Mouse (Mus musculus): Measurements from ENCODE around the gene Ston2.

Ston2 gene

GRCm38 (mm10) chr12:91787959-91788437 lies at the start of gene Ston2:
TSS of gene Ston2 (minus strand) at chr12:91788387.
- DNase-seq (ENCODE audit: low read depth, low spot score): no peak

DNA sequence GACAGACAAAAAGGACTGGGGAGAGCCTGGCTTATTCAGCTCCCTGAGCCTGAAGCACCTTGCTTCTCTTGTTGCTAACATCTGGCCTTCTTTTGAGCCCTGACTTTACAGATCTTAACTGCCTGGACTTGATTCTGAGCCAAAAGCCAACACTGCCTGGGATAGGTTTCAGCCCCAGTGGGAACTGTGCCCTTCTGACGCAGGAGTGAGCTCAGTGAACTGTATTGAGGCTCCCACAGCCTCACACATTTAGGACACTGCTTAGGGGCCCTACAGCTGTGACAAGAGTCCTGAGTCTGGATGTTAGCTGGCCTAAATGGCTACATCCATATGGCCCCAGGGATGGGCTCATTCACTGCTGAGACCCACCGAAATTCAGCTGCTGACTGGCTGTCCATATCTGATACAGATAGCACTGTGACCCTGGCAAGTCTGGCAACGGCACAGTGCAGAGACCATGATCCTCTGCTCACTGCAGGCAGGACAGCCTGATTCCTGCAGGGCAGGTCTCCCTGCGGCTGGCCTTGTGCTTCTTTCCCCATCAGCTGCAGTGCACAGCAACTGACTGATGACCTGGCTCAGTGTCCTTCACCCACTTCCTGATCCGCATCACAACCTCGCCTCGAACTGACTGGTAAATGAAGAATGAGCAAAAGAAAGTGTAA lies 49.3 kb upstream of the Ston2 start:
- DNase-seq (ENCODE audit: low read depth, low spot score): no peak

- DNase-seq (ENCODE audit: low read depth, low spot score): no peak
Measured at GRCm38 (mm10) chr12:91833939-91834333, 45.7 kb upstream of the Ston2 start.

DNA sequence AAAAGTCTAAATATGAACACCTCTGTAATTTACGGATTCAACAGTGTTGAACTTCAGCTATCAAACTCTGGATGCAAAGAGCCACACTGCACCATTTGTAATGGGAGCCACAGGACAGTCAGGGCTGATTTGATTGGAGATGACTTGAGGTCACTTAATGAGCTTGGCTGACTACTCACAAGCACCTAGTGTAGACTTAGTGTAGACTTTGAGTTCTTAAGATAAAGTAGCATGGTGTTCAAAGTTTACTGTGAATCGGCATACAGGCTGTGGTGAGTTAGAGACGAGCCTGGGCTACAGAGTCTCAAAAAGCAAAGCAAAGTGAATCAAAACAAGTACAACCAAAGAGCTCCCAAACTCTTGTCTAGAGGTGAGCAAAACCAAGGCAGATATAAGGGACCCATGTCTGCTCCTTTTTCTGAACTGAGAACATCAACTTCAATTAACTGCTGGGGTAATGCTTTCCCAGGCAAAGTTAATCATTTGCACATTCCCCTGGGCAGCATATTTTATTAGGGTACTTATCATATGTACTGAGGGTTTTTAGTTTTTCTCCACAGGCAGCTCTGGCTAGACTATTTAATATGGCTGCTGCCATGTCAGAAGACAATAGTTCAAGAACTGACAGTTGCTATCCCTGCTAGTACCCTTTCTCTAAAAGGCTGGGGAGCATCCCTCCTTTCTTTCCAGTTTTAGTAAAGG lies 45.2 kb upstream of the Ston2 start:
- DNase-seq (ENCODE audit: low read depth, low spot score): no peak

GRCm38 (mm10) chr12:91831410-91831809 lies 43.2 kb upstream of the Ston2 start:
- DNase-seq (ENCODE audit: low read depth, low spot score): no peak

DNA sequence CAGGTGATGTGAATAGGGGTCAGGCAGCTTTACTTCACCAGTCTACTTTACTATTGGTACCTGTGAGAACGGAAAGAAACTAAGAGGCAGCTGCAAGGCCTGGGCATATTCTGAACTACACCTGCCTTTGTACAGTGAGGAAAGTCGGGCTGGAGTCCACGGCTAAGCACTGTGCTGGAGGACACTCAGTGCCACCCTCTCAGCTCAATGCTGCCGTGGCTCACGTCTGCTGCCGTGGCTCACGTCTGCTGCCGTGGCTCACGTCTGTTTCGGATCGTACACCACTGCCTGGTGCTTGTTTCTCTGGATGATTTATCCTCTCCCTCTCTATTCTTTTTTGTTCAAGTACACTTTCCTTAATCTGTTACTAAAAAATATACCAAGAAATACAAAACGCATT lies 32.3 kb upstream of the Ston2 start:
- no peak for DNase-seq (ENCODE audit: low read depth, low spot score)

DNA sequence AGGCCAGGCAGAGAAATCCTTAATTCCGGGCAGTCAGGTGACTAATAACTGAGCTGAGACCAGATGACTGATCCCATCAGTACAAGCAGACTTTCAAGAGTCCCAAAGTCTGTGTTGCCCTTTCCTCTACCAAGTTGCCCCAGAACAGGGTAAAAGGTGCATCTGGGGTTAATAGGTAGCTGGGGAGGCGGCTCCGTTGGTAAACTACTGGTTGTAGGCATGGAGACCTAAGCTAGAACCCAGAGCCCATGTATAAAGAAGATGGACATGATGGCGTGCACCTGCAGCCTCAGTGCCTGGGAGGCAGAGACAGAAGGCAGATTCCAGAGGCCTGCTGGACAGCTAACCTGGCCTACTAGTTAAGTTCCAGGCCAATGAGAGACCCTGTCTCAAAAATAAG lies 30.5 kb upstream of the Ston2 start:
- DNase-seq (ENCODE audit: low read depth, low spot score): no peak

- DNase-seq (ENCODE audit: low read depth, low spot score): peak; percentile 65
Measured at GRCm38 (mm10) chr12:91815990-91816389, 27.8 kb upstream of the Ston2 start.

GRCm38 (mm10) chr12:91815552-91815951 lies 27.4 kb upstream of the Ston2 start:
- no peak for DNase-seq (ENCODE audit: low read depth, low spot score)

GRCm38 (mm10) chr12:91808911-91809310 lies 20.7 kb upstream of the Ston2 start:
- DNase-seq (ENCODE audit: low read depth, low spot score): no peak

- no peak for DNase-seq (ENCODE audit: low read depth, low spot score)
Measured at GRCm38 (mm10) chr12:91807761-91808160, 19.6 kb upstream of the Ston2 start.

- no peak for DNase-seq (ENCODE audit: low read depth, low spot score)
Measured at GRCm38 (mm10) chr12:91807095-91807494, 18.9 kb upstream of the Ston2 start.

DNA sequence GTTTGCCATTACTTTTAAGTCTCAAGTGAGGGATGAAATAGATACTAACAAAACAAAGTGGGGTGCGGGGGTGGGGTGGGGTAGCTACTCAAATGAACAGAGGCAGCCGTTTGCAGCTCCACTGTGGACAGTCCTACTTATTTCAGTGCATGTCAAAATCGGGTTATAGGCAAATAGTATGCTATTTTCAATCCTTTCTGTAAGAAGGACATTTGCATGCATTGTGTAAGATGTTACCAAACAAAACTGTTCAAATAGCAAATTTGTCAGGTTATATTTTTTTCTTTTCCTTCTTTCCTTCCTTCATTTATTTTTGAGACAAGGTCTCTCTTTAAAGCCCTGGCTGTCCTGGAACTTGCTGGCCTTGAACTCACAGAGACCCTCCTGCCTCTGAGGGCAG lies 16.1 kb upstream of the Ston2 start:
- no peak for DNase-seq (ENCODE audit: low read depth, low spot score)

DNA sequence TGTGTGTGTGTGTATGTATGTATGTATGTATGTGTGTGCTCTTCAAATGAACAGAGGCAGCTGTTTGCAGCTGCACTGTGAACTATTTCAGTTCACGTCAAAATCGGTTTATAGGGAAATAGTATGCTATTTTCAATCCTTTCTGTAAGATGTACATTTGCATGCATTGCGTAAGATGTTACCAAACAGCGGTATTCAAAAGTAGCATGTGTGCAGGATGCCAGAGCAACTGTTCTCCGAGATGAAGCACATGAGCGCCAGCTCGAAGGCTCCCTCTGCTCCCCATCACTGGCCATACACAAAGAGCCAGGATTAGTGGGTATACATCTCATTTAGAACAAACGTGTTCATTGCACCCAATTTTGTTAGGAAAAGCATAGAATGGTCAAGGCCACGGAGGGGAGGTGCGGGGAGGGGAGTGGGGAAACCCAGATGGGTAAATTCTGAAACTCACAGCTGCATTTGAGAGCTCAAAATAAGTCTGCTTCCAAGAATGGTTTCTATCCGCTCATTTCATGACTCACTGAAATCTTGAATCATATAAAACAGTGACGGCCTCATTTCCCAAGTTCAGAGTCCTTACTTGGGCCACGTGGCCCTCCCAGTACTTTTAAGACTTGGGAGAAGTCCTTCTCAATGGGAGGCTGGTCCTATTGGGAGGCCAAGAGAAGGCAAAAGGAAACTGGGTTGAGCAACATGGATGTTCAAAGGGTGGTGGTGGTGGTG lies 15.2 kb upstream of the Ston2 start:
- no peak for DNase-seq (ENCODE audit: low read depth, low spot score)

DNA sequence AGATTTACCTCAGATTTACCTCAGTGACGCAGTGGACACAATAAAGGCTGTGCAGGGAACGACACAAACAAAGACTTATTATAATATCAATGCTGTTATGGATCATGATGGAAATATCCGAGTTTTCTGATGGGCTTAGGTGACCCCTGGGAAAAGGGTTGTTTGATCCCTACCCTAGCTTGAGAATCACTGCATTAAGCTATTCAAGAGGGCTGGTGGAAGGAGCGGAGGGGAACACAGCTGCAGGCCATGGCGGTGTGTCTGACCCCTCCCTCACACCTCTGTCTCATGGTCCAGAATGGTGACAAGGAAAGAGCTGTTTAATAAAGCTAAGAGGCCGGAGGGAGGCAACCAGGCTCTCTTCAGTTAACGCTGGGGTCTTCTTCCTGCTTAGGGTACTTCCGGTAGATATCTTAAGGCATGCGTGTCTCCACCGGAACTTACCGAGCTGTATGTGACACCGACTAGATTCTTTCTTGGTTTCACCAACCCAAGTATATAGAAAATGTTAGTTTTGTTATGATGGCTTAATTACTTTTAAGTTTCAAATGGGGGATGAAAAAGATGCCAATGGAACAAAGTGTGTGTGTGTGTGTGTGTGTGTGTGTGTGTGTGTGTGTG lies 14.5 kb upstream of the Ston2 start:
- no peak for DNase-seq (ENCODE audit: low read depth, low spot score)

DNA sequence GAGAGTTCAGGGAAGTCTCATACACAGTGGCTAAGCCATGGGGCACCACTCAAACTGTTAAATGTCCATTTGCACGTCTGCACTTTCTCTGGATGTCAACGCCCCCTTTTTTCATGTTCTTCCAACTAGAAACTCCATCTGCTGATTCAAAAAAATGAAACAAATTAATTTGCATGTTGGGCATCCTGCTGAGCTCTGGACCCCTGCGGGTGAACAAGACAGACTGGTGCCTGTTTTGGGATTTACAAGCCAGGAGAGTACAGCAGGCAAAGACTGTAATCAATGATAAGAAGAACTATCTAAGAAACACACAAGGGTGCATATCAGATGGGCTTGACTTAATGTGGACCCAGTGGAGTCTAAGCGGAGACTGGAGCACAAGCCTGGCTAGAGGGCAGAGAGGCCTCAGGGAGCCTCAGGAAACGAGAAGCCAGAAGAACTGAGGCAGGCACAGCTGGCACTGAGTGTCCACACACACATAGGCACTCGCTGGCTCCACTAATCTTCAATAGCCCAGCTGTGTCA lies 12.7 kb upstream of the Ston2 start:
- no peak for DNase-seq (ENCODE audit: low read depth, low spot score)

GRCm38 (mm10) chr12:91799821-91800335 lies 11.7 kb upstream of the Ston2 start:
- no peak for DNase-seq (ENCODE audit: low read depth, low spot score)

- peak; percentile 46 for DNase-seq (ENCODE audit: low read depth, low spot score)
Measured at GRCm38 (mm10) chr12:91799379-91799773, 11.2 kb upstream of the Ston2 start.

- peak; percentile 31 for DNase-seq (ENCODE audit: low read depth, low spot score)
Measured at GRCm38 (mm10) chr12:91798720-91799378, 10.7 kb upstream of the Ston2 start.

DNA sequence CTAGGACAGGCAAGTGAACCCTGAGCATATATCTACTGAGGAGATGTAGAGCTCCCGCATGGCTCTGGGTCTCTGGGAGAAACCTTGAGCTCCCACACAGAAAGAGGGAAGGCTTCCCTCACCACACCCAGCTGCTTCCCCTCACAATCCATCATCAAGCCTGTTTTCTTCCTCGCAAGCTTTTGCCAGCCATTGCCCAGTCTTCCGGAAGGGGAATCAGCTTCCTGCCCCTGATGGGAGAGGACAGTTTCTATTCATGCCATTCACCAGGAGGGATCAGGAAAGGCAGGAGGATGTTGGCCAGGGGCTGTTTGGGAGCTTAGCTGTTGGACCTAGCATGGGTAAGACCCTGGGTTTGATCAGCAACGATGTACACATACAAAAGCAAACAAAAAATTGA lies 8.6 kb upstream of the Ston2 start:
- no peak for DNase-seq (ENCODE audit: low read depth, low spot score)

DNA sequence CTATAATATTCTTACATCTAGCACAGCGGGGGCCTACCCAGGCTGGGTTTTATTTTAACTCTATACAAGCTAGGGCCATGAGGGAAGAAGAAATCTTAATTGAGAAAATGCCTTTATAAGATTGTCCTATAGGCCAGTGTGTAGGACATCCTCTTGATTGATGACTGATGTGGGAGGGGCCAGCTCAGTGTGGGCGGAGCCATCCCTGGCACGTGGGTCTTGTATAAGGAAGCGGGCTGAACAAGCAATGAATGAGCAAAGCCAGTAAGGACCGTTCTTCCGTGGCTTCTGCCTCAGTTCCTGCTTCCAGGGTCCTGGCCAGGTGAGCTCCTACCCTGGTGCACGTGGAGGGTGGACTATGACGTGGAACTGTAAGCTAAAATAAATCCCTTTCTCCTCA lies 5.1 kb upstream of the Ston2 start:
- DNase-seq (ENCODE audit: low read depth, low spot score): no peak

Data from 3T3-L1 (cell line).